In genomic region chr19:44229776-44230175, GRCm38 (mm10) we compare ENCODE assay signal across 28 mouse cellular contexts. TPM values are rescaled to one million over a fixed set of nuclear protein-coding genes. Genes with fewer than 3 reads are reported as not detected.
DNase-seq lines count a peak whose midpoint lies in the region; ATAC-seq and TF ChIP-seq lines count a peak whose summit lies in the region.
"Had no signal": no experiment of that assay in that cellular context is flagged by ENCODE, and none has a peak within 500 bp of the region (broad histone marks: within the 10 kb centered on the region; RNA-seq: fewer than 3 reads in every experiment).

No protein-coding gene starts in this region.

- no peak overlapping the region for H3K4me2 ChIP-seq in hindbrain, embryonic 14.5 days (replicated peaks)
- H3K4me2 ChIP-seq in hindbrain, embryonic 13.5 days: no peak overlapping the region
- H3K4me2 ChIP-seq in midbrain, postnatal 0 days (ENCODE audit: low read depth, low read length, poor library complexity, severe bottlenecking): no peak overlapping the region
- no peak overlapping the region for H3K4me2 ChIP-seq in midbrain, embryonic 14.5 days (ENCODE audit: low read length)
- H3K4me2 ChIP-seq: forebrain, embryonic 13.5 days; heart, embryonic 13.5 days; hindbrain, embryonic 12.5 days; intestine, embryonic 15.5 days had no signal

- TF ChIP-seq CTCF in midbrain, postnatal 0 days (IDR thresholded peaks at IDR 0.05): no peak

- no peaks in the 10 kb centered on the region for H3K4me1 ChIP-seq in hindbrain, embryonic 14.5 days (replicated peaks; ENCODE audit: control insufficient read depth, insufficient read depth, low read length)
- no peaks in the 10 kb centered on the region for H3K4me1 ChIP-seq in hindbrain, embryonic 13.5 days (replicated peaks)
- H3K4me1 ChIP-seq in midbrain, postnatal 0 days (ENCODE audit: insufficient read depth, low read length): no peaks in the 10 kb centered on the region
- no peaks in the 10 kb centered on the region for H3K4me1 ChIP-seq in midbrain, embryonic 14.5 days (ENCODE audit: control insufficient read depth, insufficient read depth, low read length)
- H3K4me1 ChIP-seq: forebrain, embryonic 10.5 days; forebrain, embryonic 13.5 days; heart, embryonic 10.5 days; heart, embryonic 13.5 days; hindbrain, embryonic 12.5 days; intestine, embryonic 15.5 days had no signal

- no peak overlapping the region for H3K9ac ChIP-seq in hindbrain, embryonic 14.5 days
- H3K9ac ChIP-seq in hindbrain, embryonic 13.5 days: no peak overlapping the region
- no peak overlapping the region for H3K9ac ChIP-seq in midbrain, postnatal 0 days (replicated peaks; ENCODE audit: low read length, poor library complexity, severe bottlenecking)
- H3K9ac ChIP-seq in midbrain, embryonic 14.5 days (replicated peaks; ENCODE audit: low read length): no peak overlapping the region
- H3K9ac ChIP-seq: forebrain, embryonic 13.5 days; heart, embryonic 13.5 days; hindbrain, embryonic 12.5 days; intestine, embryonic 15.5 days had no signal

- H3K27ac ChIP-seq in hindbrain, embryonic 14.5 days: no peak overlapping the region
- H3K27ac ChIP-seq in hindbrain, embryonic 13.5 days: no peak overlapping the region
- H3K27ac ChIP-seq in midbrain, postnatal 0 days (ENCODE audit: low read depth, low read length): no peak overlapping the region
- no peak overlapping the region for H3K27ac ChIP-seq in midbrain, embryonic 14.5 days (replicated peaks; ENCODE audit: low read depth, low read length)
- H3K27ac ChIP-seq: forebrain, embryonic 10.5 days; forebrain, embryonic 13.5 days; heart, adult 2 months; heart, embryonic 10.5 days; heart, embryonic 13.5 days; hindbrain, embryonic 12.5 days; intestine, embryonic 15.5 days had no signal

- peak; percentile 22 for DNase-seq in adrenal gland, postnatal 10 days
- no peak for DNase-seq in adrenal gland, postnatal 4 days (ENCODE audit: low spot score in 2 of 2)
- peak; percentile 71 to 77 for DNase-seq in cerebellum, postnatal 14 days
- DNase-seq in cerebellum, postnatal 25 days: no peak
- peak; percentile 24 for DNase-seq in hindbrain, embryonic 14.5 days (ENCODE audit: low spot score)
- peak; percentile 27 for DNase-seq in midbrain, postnatal 0 days (ENCODE audit: low spot score)
- DNase-seq in midbrain, embryonic 14.5 days: no peak
- DNase-seq: adrenal gland, postnatal 25 days; cerebellum, adult 11-12 months; cerebellum, adult 9-10 months; gastrocnemius, postnatal 25 days; heart, adult 2 months; heart, postnatal 14 days; kidney, adult 11 months; kidney, adult 8-10 months had no signal

- H3K9me3 ChIP-seq in hindbrain, embryonic 14.5 days (ENCODE audit: control insufficient read depth, low read length): no peaks in the 10 kb centered on the region
- no peaks in the 10 kb centered on the region for H3K9me3 ChIP-seq in hindbrain, embryonic 13.5 days
- no peaks in the 10 kb centered on the region for H3K9me3 ChIP-seq in midbrain, postnatal 0 days (ENCODE audit: low read length)
- H3K9me3 ChIP-seq in midbrain, embryonic 14.5 days (ENCODE audit: control insufficient read depth, low read length): no peaks in the 10 kb centered on the region
- H3K9me3 ChIP-seq: forebrain, embryonic 10.5 days; forebrain, embryonic 13.5 days; heart, embryonic 10.5 days; heart, embryonic 13.5 days; hindbrain, embryonic 12.5 days; intestine, embryonic 15.5 days had no signal

- no peak for ATAC-seq in hindbrain, embryonic 14.5 days (ENCODE audit: low FRiP score)
- ATAC-seq in hindbrain, embryonic 13.5 days (ENCODE audit: low FRiP score): no peak
- ATAC-seq in midbrain, postnatal 0 days (ENCODE audit: low FRiP score): no peak
- ATAC-seq in midbrain, embryonic 14.5 days (ENCODE audit: low FRiP score, low TSS enrichment): no peak
- ATAC-seq: activated CD4-positive, CD25-positive, alpha-beta regulatory T cell, adult 4 months; forebrain, embryonic 13.5 days; intestine, embryonic 15.5 days had no signal

- no peaks in the 10 kb centered on the region for H3K27me3 ChIP-seq in hindbrain, embryonic 14.5 days (ENCODE audit: control insufficient read depth, insufficient read depth, low read length)
- H3K27me3 ChIP-seq in hindbrain, embryonic 13.5 days: no peaks in the 10 kb centered on the region
- no peaks in the 10 kb centered on the region for H3K27me3 ChIP-seq in midbrain, postnatal 0 days (ENCODE audit: insufficient read depth, low read length)
- H3K27me3 ChIP-seq in midbrain, embryonic 14.5 days (ENCODE audit: control insufficient read depth, insufficient read depth, low read length): no peaks in the 10 kb centered on the region
- H3K27me3 ChIP-seq: forebrain, embryonic 13.5 days; hindbrain, embryonic 12.5 days; intestine, embryonic 15.5 days had no signal

- no peaks in the 10 kb centered on the region for H3K36me3 ChIP-seq in hindbrain, embryonic 14.5 days (replicated peaks; ENCODE audit: control insufficient read depth, insufficient read depth)
- no peaks in the 10 kb centered on the region for H3K36me3 ChIP-seq in hindbrain, embryonic 13.5 days
- H3K36me3 ChIP-seq in midbrain, postnatal 0 days (ENCODE audit: insufficient read depth, low read length): no peaks in the 10 kb centered on the region
- H3K36me3 ChIP-seq in midbrain, embryonic 14.5 days (ENCODE audit: control insufficient read depth, insufficient read depth, low read length): no peaks in the 10 kb centered on the region
- H3K36me3 ChIP-seq: forebrain, embryonic 10.5 days; heart, embryonic 10.5 days; heart, embryonic 13.5 days; hindbrain, embryonic 12.5 days; intestine, embryonic 15.5 days had no signal

- no peak overlapping the region for H3K4me3 ChIP-seq in hindbrain, embryonic 14.5 days (replicated peaks; ENCODE audit: low read length)
- no peak overlapping the region for H3K4me3 ChIP-seq in hindbrain, embryonic 13.5 days
- no peak overlapping the region for H3K4me3 ChIP-seq in midbrain, postnatal 0 days (ENCODE audit: low read depth, low read length)
- no peak overlapping the region for H3K4me3 ChIP-seq in midbrain, embryonic 14.5 days (replicated peaks; ENCODE audit: low read depth, low read length)
- H3K4me3 ChIP-seq: forebrain, embryonic 10.5 days; forebrain, embryonic 13.5 days; heart, adult 2 months; heart, embryonic 10.5 days; heart, embryonic 13.5 days; hindbrain, embryonic 12.5 days; intestine, embryonic 15.5 days had no signal

- WGBS in hindbrain, embryonic 14.5 days: 85% methylated on average over 2 of the region's 2 CpGs
- 83% methylated on average over 2 of the region's 2 CpGs for WGBS in hindbrain, embryonic 13.5 days
- 66% methylated on average over 2 of the region's 2 CpGs for WGBS in midbrain, postnatal 0 days
- 74% methylated on average over 2 of the region's 2 CpGs for WGBS in midbrain, embryonic 14.5 days

RNA-seq across cellular contexts. Expression of gene Scd3, which starts 26.7 kb away (rescaled TPM):
- under 1 TPM in 1 of 2 experiments, not detected in 1; 0.21 TPM for total RNA-seq in adrenal gland, postnatal 10 days (2021)
- total RNA-seq in adrenal gland, postnatal 4 days (2021): under 1 TPM; 0.17 to 0.68 TPM
- 4.2 and 5.4 TPM in 2 replicates for polyA plus RNA-seq in hindbrain, embryonic 14.5 days (2014; fragmentation: Nextera tagmentation; extraction: Ambion mirVana)
- 3.5 and 4.4 TPM in 2 replicates for polyA plus RNA-seq in hindbrain, embryonic 13.5 days (2015; fragmentation: Nextera tagmentation; extraction: Ambion mirVana)
- 2.7 and 3.9 TPM in 2 replicates for total RNA-seq in midbrain, postnatal 0 days (2014; rRNA removed)
- 5.9 and 6.0 TPM in 2 replicates for polyA plus RNA-seq in midbrain, postnatal 0 days (2015; fragmentation: Nextera tagmentation; extraction: Ambion mirVana)
- polyA plus RNA-seq in midbrain, embryonic 14.5 days (2014; fragmentation: Nextera tagmentation; extraction: Ambion mirVana): 4.4 and 4.5 TPM in 2 replicates
- total RNA-seq: adrenal gland, postnatal 25 days; gastrocnemius, adult 8-10 months; gastrocnemius, postnatal 25 days; heart, postnatal 14 days had no signal
- polyA plus RNA-seq: activated CD4-positive, CD25-positive, alpha-beta regulatory T cell, adult 4 months had no signal

RNA-seq across cellular contexts. Expression of gene Pkd2l1, which starts 37.5 kb away (rescaled TPM):
- total RNA-seq in adrenal gland, postnatal 10 days (2021): not detected
- under 1 TPM in 1 of 2 experiments, not detected in 1; 0.08 TPM for total RNA-seq in adrenal gland, postnatal 4 days (2021)
- polyA plus RNA-seq in hindbrain, embryonic 14.5 days (2014; fragmentation: Nextera tagmentation; extraction: Ambion mirVana): 0.43 and 0.51 TPM in 2 replicates
- polyA plus RNA-seq in hindbrain, embryonic 13.5 days (2015; fragmentation: Nextera tagmentation; extraction: Ambion mirVana): 0.13 and 0.34 TPM in 2 replicates
- 0.27 TPM in 1 of 2 replicates, not detected in the other for total RNA-seq in midbrain, postnatal 0 days (2014; rRNA removed)
- 0.06 and 0.07 TPM in 2 replicates for polyA plus RNA-seq in midbrain, postnatal 0 days (2015; fragmentation: Nextera tagmentation; extraction: Ambion mirVana)
- polyA plus RNA-seq in midbrain, embryonic 14.5 days (2014; fragmentation: Nextera tagmentation; extraction: Ambion mirVana): not detected in 2 replicates
- total RNA-seq: adrenal gland, adult 18-20 months; adrenal gland, postnatal 25 days; gastrocnemius, adult 8-10 months; gastrocnemius, postnatal 25 days; heart, adult 2 months; heart, postnatal 14 days; hematopoietic stem cell, adult 5-6 weeks had no signal
- polyA plus RNA-seq: embryonic facial prominence, embryonic 11.5 days; heart, adult 2 months; heart, embryonic 10.5 days; heart, embryonic 16.5 days; intestine, embryonic 15.5 days had no signal

Comparison
In these comparisons a context has a peak if more than half of its experiments do, and no peak if none do; other contexts are left out.
1. DNase-seq: peak in adrenal gland, postnatal 10 days (single experiment), cerebellum, postnatal 14 days (2 of 2), hindbrain, embryonic 14.5 days (single experiment) and midbrain, postnatal 0 days (single experiment); none in adrenal gland, postnatal 4 days (0 of 2), cerebellum, postnatal 25 days (0 of 2) and midbrain, embryonic 14.5 days (single experiment).